Mouse (Mus musculus): ENCODE measurements around the gene Uox. TPM values are rescaled to one million over a fixed set of nuclear protein-coding genes. Genes with fewer than 3 reads are reported as not detected.

The Uox gene
- total RNA-seq, 4 experiments from 2014 or later, result 0.13 to 0.89 (median 0.24) TPM

DNA sequence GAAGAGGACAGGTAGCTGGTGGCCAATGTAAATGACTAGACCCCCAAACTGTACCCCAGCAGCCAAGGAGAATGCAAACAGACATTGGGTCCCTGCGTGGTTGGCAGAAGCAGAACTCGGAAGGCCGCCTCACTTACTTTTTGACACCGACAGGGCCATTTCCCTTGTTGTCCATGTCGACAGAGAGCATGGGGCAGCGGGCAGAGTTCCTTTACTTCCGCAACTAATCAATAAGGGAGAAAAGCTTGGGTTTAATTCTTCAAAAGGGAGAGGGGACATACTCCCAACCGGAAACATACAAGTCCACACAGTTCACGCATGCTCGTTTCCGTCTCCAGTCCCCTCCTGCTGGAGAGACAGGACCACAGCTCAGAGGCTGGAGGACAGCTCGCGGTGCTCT, 110.4 kb downstream of the Uox start:
- DNase-seq (ENCODE audit: low spot score in 2 of 2), result no peak

DNA sequence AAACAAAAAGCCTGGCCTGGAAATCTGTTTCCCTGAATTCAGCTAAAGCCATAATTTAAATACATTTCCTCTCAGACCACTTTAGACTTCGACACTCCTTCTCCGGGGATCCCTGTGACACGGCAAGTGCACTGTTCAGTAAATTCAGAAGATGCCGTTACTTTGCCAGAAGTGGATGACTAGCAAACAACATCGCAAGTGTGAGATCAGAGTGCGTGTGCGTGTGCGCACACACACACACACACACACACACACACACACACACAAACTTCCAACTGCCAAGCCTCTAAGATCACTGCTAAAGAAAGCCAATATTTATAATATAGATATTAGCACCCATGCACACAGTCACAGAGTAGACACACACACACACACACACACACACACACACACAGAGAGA, 111.5 kb downstream of the Uox start:
- no peak for DNase-seq (ENCODE audit: low spot score in 2 of 2)

Other genes with a start within 250 kb of the Uox start
- 100 to 1,000 TPM in 3 of 4 experiments, 10 to 100 TPM in 1; 98.2 to 108 (median 102) TPM for gene Ssx2ip, start 165.8 kb upstream of the Uox start, total RNA-seq (2022)
- 10 to 100 TPM in 1 of 4 experiments, 1 to 10 TPM in 3; 6.8 to 11.4 (median 9.0) TPM for gene Ctbs, start 120.6 kb upstream of the Uox start, total RNA-seq (2022)
- gene Spata1, start 70.7 kb upstream of the Uox start, total RNA-seq (2022), result 1 to 10 TPM; 2.4 to 4.3 (median 2.6) TPM
- gene Gng5, start 70.6 kb upstream of the Uox start, total RNA-seq (2022), result 10 to 100 TPM; 42.1 to 67.4 (median 54.4) TPM
- gene Rpf1, start 49.0 kb upstream of the Uox start, total RNA-seq (2022), result 10 to 100 TPM; 17.6 to 18.8 (median 18.3) TPM
- gene Dnase2b, start 45.2 kb downstream of the Uox start, total RNA-seq (2022), result not detected
- under 1 TPM in 1 of 4 experiments, not detected in 3; 0.22 TPM for gene 4930503B20Rik, start 80.9 kb downstream of the Uox start, total RNA-seq (2022)
- gene Samd13, start 115.2 kb downstream of the Uox start, total RNA-seq (2022), result under 1 TPM in 2 of 4 experiments, not detected in 2; 0.45 to 0.63 TPM
- 100 to 1,000 TPM; 234 to 268 (median 254) TPM for gene Prkacb, start 242.6 kb downstream of the Uox start, total RNA-seq (2022)

All from layer of hippocampus, adult 8-10 months (tissue).